Mouse (Mus musculus) kidney, embryonic 15.5 days (tissue): ENCODE measurements around the gene Insl5. TPM values are rescaled to one million over a fixed set of nuclear protein-coding genes. Genes with fewer than 3 reads are reported as not detected.
A peak's percentile ranks its signal among the peaks of the same experiment; 100 is the strongest.

ENCODE experiments used
- ATAC-seq: fragments of 200-750 bp; cut with Nextera tagmentation; replicated peaks from 2 replicates; pipeline ENCODE4 v1.8.0; 2017; ENCODE audit warnings: moderate TSS enrichment; ENCODE audit not compliant: low FRiP score
- H3K27ac ChIP-seq: fragments of 300-500 bp; sonication (generic); 2 replicates; pipeline ENCODE4 v1.5.1; 2015; ENCODE audit warnings: mild to moderate bottlenecking, inconsistent platforms
- H3K27me3 ChIP-seq: fragments of 300-500 bp; sonication (generic); 2 replicates; pipeline ENCODE4 v1.6.1; 2015; ENCODE audit warnings: inconsistent platforms
- H3K36me3 ChIP-seq: fragments of 300-500 bp; sonication (generic); 2 replicates; pipeline ENCODE4 v1.6.1; 2015; ENCODE audit warnings: inconsistent platforms
- H3K4me1 ChIP-seq: fragments of 300-500 bp; sonication (generic); 2 replicates; pipeline ENCODE4 v1.6.1; 2015; ENCODE audit warnings: inconsistent platforms
- H3K4me2 ChIP-seq: fragments of 300-500 bp; sonication (generic); 2 replicates; pipeline ENCODE4 v1.6.1; 2015; ENCODE audit warnings: moderate library complexity, mild to moderate bottlenecking, inconsistent platforms
- H3K4me3 ChIP-seq: fragments of 300-500 bp; sonication (generic); replicated peaks from 2 replicates; pipeline ENCODE4 v1.5.1; 2015; ENCODE audit warnings: mild to moderate bottlenecking, inconsistent platforms
- H3K9ac ChIP-seq: fragments of 300-500 bp; sonication (generic); 2 replicates; pipeline ENCODE4 v1.6.1; 2015; ENCODE audit warnings: mild to moderate bottlenecking, inconsistent platforms
- H3K9me3 ChIP-seq: fragments of 300-500 bp; sonication (generic); replicated peaks from 2 replicates; pipeline ENCODE4 v1.6.1; 2016; ENCODE audit warnings: inconsistent platforms
- WGBS: fragments of 180-500 bp; shearing (Covaris S2); methylation state at CpG from one replicate; pipeline ENCODE4 v1.1.7; 2015; ENCODE audit warnings: mixed read lengths; 5-methylcytosine and 5-hydroxymethylcytosine counted together
- polyA plus RNA-seq: library from polyadenylated mRNA; unstranded; fragments of >200 nt; fragmentation: Nextera tagmentation; extraction: Ambion mirVana; gene quantifications from 2 replicates; pipeline ENCODE4 v1.2.1, GENCODE M21; 2015

The Insl5 gene
- polyA plus RNA-seq, 1 experiment from 2014 or later: 0.23 TPM

DNA sequence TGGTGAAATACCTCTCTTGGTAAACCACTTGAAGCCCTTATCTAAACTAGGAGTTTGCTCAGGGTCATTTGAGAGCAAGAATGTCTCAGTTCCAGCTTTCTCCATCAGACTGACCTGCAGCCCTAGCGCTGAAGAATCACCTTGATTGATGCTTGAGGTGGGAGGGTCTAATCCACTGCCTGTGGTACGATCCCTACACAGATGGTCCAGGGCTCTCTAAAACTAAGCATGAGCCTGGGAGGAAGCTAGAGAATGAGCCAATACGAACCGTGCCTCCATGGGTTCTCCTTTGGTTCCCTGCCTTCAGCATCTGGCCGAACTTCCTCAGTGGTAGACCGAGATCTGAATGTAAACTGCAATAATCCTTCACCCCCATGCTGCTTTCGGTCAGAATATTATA lies 1.1 kb upstream of the Insl5 start:
- WGBS: 46% methylated on average over 7 of the region's 7 CpGs
- Histone ChIP-seq H3K27me3 (no peaks in the 10 kb centered on the region), H3K4me3 (no peak overlapping the region), H3K4me1 (peaks cover 9% of the 10 kb centered on the region; the same call in 1 of the 2 replicates), H3K36me3 (no peaks in the 10 kb centered on the region), H3K4me2 (0 out of 2 replicates have a peak overlapping the region, but pooled peaks have one; percentile 22), H3K27ac (no peak overlapping the region), H3K9me3 (no peaks in the 10 kb centered on the region), H3K9ac (no peak overlapping the region)
- peak; percentile 63; the same call in 1 of the 2 replicates for ATAC-seq

DNA sequence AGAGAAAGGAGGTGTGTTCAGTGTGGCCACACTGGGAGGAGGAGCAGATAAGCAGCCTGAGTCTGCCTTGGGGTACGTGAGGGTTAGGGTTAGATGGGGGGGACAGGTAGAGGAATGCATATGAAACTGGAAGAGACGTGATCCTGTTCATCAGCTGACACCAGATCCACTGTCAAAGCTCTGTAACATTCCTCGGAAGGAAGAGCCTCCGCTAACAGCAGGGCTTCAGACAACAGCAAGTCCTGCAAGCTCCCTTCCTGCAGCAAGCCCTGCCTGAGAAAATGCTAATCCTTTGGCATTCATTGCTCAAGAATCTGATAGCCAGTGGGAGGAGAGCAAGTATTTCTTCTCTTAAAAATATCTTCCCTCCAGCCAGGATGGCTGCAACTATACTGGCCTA lies 13.2 kb downstream of the Insl5 start:
- WGBS: 10% methylated on average over 4 of the region's 4 CpGs
- Histone ChIP-seq H3K27ac (peak overlapping the region; percentile 32; the same call in 1 of the 2 replicates), H3K36me3 (no peaks in the 10 kb centered on the region), H3K9me3 (no peaks in the 10 kb centered on the region), H3K4me1 (peaks cover 7% of the 10 kb centered on the region), H3K4me3 (no peak overlapping the region), H3K9ac (no peak overlapping the region), H3K4me2 (peak overlapping the region; percentile 37), H3K27me3 (no peaks in the 10 kb centered on the region)
- 0 out of 2 replicates have a peak, but pooled peaks have one; percentile 33 for ATAC-seq

DNA sequence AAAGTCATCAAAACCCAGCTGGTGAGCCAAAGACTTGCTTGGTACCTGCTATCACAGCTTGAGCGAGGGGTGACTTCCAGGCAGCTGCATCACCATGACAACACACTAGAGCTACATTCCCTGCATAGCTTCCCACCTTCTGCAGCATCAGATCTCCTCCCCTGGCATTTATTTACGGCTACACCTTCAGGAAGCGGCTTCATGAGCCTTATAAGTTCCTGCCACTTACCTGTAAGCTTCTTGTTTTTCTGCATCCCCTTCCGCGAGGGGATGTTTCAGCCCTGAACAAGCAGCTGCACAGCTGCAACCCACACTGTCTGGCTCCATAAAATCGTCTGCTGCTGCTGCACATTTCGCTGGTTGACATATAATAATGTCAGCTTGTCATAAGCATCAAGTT lies 14.8 kb downstream of the Insl5 start:
- H3K4me1 ChIP-seq: peaks cover 14% of the 10 kb centered on the region
- no peaks in the 10 kb centered on the region for H3K27me3 ChIP-seq
- no peak overlapping the region for H3K9ac ChIP-seq
- no peak overlapping the region for H3K27ac ChIP-seq
- no peaks in the 10 kb centered on the region for H3K9me3 ChIP-seq
- H3K4me3 ChIP-seq: no peak overlapping the region
- ATAC-seq: 0 out of 2 replicates have a peak, but pooled peaks have one; percentile 49
- WGBS: 31% methylated on average over 7 of the region's 7 CpGs
- H3K36me3 ChIP-seq: no peaks in the 10 kb centered on the region
- H3K4me2 ChIP-seq: no peak overlapping the region

DNA sequence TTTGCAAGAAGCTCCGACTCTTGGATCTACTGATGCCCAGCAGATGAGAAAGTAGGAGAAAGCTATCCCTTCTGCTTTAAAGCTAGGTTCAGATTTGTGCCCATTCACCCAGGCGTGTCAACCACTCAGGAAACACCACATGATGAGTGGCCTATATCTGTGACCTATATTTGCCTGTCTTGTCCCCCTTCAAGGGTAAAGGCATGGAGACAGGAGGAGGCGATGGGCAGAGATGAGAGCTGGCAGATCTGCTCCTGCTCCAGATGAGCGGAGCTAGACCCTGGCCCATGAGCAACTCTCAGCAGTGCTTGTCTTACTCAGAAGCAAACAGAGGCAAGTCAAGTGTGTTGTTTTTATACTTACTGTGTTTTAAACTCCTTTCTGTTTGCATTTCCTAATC lies 15.9 kb downstream of the Insl5 start:
- H3K36me3 ChIP-seq: no peaks in the 10 kb centered on the region
- H3K27me3 ChIP-seq: no peaks in the 10 kb centered on the region
- no peak overlapping the region for H3K4me2 ChIP-seq
- no peak overlapping the region for H3K27ac ChIP-seq
- no peak for ATAC-seq
- H3K9ac ChIP-seq: no peak overlapping the region
- H3K4me1 ChIP-seq: peaks cover 16% of the 10 kb centered on the region
- no peak overlapping the region for H3K4me3 ChIP-seq
- WGBS: 87% methylated on average over 4 of the region's 4 CpGs
- H3K9me3 ChIP-seq: no peaks in the 10 kb centered on the region

DNA sequence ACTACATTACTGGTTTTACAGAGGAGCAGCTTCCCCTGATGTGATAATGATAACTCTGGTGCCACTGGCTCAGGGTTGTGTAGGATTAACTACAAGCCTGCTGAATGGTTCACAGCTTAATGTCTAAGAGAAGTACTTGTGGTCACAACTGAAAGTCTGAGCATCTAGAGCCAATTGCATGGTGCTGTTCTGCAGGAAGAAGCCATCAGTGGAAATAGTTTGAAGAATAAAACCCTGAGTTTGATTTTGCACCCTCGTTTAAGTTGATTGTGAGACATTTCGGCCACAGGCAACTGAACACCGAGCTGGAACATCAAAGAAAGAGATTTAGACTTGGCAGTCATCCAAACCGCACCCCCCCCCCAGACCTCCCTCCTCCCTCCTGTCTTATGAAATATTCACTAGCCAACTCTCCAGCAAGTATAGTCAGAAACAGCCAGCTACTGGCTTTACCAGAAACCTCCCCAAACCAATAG lies 19.7 kb downstream of the Insl5 start:
- H3K4me1 ChIP-seq: peaks cover 13% of the 10 kb centered on the region
- ATAC-seq: peak; percentile 18; the same call in 1 of the 2 replicates
- H3K36me3 ChIP-seq: no peaks in the 10 kb centered on the region
- 16% methylated on average over 4 of the region's 4 CpGs for WGBS
- no peak overlapping the region for H3K9ac ChIP-seq
- no peaks in the 10 kb centered on the region for H3K9me3 ChIP-seq
- no peak overlapping the region for H3K4me2 ChIP-seq
- H3K4me3 ChIP-seq: no peak overlapping the region
- H3K27me3 ChIP-seq: no peaks in the 10 kb centered on the region
- H3K27ac ChIP-seq: no peak overlapping the region

DNA sequence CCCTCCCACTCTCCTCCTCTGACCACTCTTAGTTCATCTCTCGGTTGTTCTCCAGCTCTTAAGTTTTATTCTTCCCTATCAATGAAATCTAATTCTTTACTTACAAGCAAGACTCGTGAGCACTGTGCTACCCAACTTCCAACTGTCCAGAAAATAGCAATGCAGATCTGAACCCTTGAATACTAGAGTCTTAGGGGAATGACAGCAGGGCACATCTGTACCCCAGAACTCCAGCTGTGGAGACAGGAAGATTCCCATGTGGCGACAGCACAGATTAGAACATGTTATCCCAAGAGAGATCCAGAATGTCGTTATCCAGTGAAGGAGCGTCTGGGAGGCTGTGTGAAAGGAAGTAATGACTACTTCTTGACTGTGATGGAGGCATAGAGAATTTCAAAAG lies 20.4 kb downstream of the Insl5 start:
- Histone ChIP-seq H3K9ac (no peak overlapping the region), H3K4me1 (peaks cover 9% of the 10 kb centered on the region), H3K9me3 (no peaks in the 10 kb centered on the region), H3K4me3 (no peak overlapping the region), H3K27ac (no peak overlapping the region), H3K27me3 (no peaks in the 10 kb centered on the region), H3K36me3 (no peaks in the 10 kb centered on the region), H3K4me2 (no peak overlapping the region)
- ATAC-seq: no peak
- WGBS: 79% methylated on average over 5 of the region's 5 CpGs

DNA sequence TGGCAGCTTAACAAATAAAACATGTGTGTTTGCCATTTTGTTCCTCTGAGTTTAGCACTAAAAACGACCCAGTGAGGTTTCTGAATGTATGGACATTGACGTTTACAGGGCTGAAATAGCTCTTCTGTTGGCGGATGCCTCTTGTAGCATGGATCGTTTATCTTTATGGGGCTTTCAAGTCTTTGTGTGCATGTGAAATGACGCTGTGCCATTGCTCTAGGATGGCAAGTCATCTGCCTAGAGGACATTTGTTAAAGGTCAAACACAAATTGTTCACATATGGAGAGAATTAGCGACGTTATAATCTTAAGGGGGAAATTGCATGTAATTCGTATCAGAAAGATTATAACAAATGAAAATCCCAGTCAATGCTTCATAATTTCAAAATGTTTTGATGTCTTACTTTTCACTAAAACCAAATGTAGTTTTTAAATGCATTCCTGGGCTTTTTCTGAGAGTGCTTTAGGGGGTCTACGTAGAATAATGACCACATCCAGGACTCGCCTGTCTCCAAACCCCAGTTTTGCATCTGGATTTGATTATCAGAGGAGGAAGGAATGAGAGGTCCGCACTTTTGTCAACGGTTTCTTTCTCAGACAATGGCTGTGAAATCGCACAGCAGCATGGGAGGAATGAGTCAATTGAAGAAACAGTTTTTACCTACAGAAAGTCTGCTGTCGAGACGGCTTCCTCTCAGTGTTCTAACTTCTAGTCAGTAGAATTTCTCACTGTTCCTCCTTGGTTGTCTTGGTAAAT lies 21.3 kb downstream of the Insl5 start:
- no peak overlapping the region for H3K27ac ChIP-seq
- no peaks in the 10 kb centered on the region for H3K27me3 ChIP-seq
- H3K4me2 ChIP-seq: no peak overlapping the region
- no peak overlapping the region for H3K4me3 ChIP-seq
- H3K36me3 ChIP-seq: no peaks in the 10 kb centered on the region
- H3K4me1 ChIP-seq: peaks cover 9% of the 10 kb centered on the region
- no peak for ATAC-seq
- H3K9me3 ChIP-seq: no peaks in the 10 kb centered on the region
- no peak overlapping the region for H3K9ac ChIP-seq
- 54% methylated on average over 15 of the region's 15 CpGs for WGBS

DNA sequence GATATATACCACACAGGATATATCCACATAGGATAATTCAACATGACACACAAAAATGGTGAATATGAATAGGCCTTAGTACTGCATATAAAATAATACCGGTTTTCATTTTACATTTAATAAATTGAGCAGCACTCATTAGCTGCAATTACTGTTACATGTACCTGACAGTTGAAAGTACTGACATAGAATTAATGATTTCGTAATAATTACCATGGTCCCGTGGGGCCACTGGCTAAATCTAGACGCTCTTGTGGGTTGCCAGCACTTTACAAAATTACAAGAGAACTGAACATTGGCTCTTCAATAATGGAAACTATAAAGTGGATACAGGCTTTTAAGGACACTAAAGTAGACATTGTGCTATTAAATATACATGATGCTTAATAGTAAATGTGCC lies 22.0 kb downstream of the Insl5 start:
- Histone ChIP-seq H3K4me1 (peaks cover 9% of the 10 kb centered on the region), H3K9me3 (no peaks in the 10 kb centered on the region), H3K4me2 (no peak overlapping the region), H3K4me3 (no peak overlapping the region), H3K9ac (no peak overlapping the region), H3K36me3 (no peaks in the 10 kb centered on the region), H3K27ac (no peak overlapping the region), H3K27me3 (no peaks in the 10 kb centered on the region)
- 82% methylated on average over 4 of the region's 4 CpGs for WGBS
- no peak for ATAC-seq

DNA sequence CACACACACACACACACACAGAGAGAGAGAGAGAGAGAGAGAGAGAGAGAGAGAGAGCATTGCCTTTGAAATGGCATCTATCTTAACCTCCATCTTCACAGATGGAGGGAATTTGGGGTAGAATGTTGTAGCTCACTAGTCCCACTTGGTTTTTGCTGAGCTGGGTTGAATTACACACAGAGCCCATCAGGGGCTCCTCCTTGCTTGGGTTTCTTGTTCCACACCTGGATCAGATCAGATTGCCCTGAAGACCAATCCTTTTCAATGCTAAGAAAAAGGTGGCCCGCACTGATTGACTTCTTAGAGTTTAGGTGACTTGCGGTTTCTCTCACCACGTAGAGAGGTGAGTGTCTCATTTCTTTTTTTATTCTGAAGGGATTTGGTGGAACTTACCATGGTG lies 35.0 kb downstream of the Insl5 start:
- H3K9me3 ChIP-seq: no peaks in the 10 kb centered on the region
- H3K4me3 ChIP-seq: no peak overlapping the region
- no peaks in the 10 kb centered on the region for H3K27me3 ChIP-seq
- ATAC-seq: no peak
- no peak overlapping the region for H3K9ac ChIP-seq
- no peaks in the 10 kb centered on the region for H3K36me3 ChIP-seq
- no peaks in the 10 kb centered on the region for H3K4me1 ChIP-seq
- H3K4me2 ChIP-seq: no peak overlapping the region
- no peak overlapping the region for H3K27ac ChIP-seq
- WGBS: 78% methylated on average over 3 of the region's 3 CpGs

DNA sequence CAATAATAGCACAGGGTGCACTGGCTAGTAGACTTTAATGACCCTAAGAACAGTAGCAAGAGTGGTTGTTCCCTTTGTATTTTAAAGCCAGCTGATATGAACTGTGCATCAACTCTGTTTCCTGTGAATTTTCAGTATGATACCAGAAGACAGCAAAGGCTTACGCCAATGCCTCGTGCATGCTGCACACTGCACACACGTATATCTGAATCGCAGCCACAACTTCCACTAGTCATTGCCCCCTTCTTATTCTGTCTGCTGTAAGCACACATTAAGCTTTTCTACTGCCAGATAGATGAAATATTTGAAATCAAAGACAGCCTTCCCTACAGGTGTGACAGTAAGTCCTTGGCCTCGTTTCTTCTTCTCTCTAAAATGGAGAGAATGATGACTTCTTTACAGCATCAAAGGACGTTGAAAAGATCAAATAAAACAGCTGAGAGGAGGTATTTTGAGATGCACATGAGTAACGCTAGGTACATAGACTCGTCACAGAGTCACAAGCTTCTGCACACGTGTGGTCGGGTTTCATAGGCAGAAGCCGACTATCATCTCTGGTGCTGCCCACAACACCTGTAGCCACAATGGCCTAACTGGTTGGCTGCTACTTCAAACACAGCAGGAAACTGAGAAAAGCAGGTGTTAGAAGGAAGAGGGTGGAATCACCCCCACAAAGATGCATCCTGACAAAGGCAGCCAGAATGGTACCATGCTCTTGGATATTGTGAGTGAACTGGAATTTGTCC lies 35.9 kb downstream of the Insl5 start:
- Histone ChIP-seq H3K27me3 (no peaks in the 10 kb centered on the region), H3K27ac (no peak overlapping the region), H3K36me3 (no peaks in the 10 kb centered on the region), H3K4me3 (no peak overlapping the region), H3K9ac (no peak overlapping the region), H3K4me2 (no peak overlapping the region), H3K9me3 (no peaks in the 10 kb centered on the region), H3K4me1 (no peaks in the 10 kb centered on the region)
- 77% methylated on average over 11 of the region's 11 CpGs for WGBS
- no peak for ATAC-seq

DNA sequence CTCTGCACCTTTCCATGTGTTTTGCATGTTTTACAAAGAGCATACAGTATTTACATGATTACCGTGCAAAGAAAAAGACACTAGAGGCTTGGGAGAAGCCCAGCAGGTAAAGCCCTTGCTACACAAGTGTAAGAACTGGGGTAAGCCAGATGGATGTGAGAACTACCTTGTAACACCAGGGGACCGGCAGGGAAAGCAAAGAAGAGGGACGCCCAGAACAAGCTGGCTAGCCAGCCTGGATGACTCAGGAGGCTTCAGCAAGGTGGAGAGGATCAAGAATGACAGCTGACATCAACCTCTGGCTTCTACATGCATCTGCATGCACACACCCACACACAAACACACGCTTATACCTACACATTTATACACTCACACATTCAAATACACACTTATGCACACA lies 36.6 kb downstream of the Insl5 start:
- no peak overlapping the region for H3K9ac ChIP-seq
- H3K4me1 ChIP-seq: no peaks in the 10 kb centered on the region
- H3K27me3 ChIP-seq: no peaks in the 10 kb centered on the region
- H3K27ac ChIP-seq: no peak overlapping the region
- WGBS: 79% methylated on average over 4 of the region's 4 CpGs
- H3K4me3 ChIP-seq: no peak overlapping the region
- no peaks in the 10 kb centered on the region for H3K9me3 ChIP-seq
- H3K4me2 ChIP-seq: no peak overlapping the region
- ATAC-seq: no peak
- no peaks in the 10 kb centered on the region for H3K36me3 ChIP-seq

DNA sequence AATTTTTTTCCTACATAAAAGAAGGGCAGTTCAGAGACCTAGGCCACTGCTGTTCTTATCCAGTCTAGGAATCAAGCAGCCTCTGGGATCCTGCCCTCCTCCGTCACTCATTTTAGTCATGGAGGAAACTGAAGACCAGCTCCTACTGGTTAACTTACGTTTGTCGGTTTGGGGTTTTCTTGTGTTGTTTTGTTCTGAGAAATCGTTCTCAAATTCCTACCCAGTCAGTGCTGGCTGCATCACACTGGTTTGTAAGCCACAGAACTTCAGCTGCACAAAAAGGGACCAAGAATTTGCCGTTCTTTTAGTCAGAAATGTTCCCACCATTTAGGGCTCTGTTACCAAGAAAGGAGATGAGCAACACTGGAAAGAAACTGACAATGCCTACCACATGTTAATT lies 37.3 kb downstream of the Insl5 start:
- ATAC-seq: no peak

More for the DNA sequence above, 37.3 kb downstream of the Insl5 start:
- 76% methylated on average over 5 of the region's 5 CpGs for WGBS
- H3K27ac ChIP-seq: no peak overlapping the region
- no peaks in the 10 kb centered on the region for H3K36me3 ChIP-seq
- no peak overlapping the region for H3K4me3 ChIP-seq
- no peak overlapping the region for H3K9ac ChIP-seq
- no peaks in the 10 kb centered on the region for H3K27me3 ChIP-seq
- H3K9me3 ChIP-seq: no peaks in the 10 kb centered on the region
- H3K4me2 ChIP-seq: no peak overlapping the region
- no peaks in the 10 kb centered on the region for H3K4me1 ChIP-seq
